Mouse (Mus musculus) CH12.LX (cell line): ENCODE measurements around the gene Them7. TPM values are rescaled to one million over a fixed set of nuclear protein-coding genes. Genes with fewer than 3 reads are reported as not detected.

Experiments
- DNase-seq: peaks from one replicate; pipeline ENCODE4 v3.0.0-alpha.2; 2013; ENCODE audit errors: extremely low read depth
- H3K27ac ChIP-seq: 2 replicates; pipeline ENCODE4 v1.5.1; 2012; ENCODE audit warnings: low read depth, mild to moderate bottlenecking, control low read depth, moderate library complexity; ENCODE audit not compliant: insufficient read depth
- H3K27me3 ChIP-seq: replicated peaks from 2 replicates; pipeline ENCODE3; 2012; ENCODE audit warnings: inconsistent platforms
- H3K36me3 ChIP-seq, 2 experiments: replicated peaks in 1 of 2; 2 replicates each; pipeline versions ENCODE3 to v1.6.1; 2012; ENCODE audit warnings: inconsistent platforms in 1 of 2, low read length in 1 of 2, mild to moderate bottlenecking in 1 of 2, mixed read lengths in 1 of 2, moderate library complexity in 1 of 2; ENCODE audit not compliant: control insufficient read depth in 1 of 2, insufficient read depth in 1 of 2
- H3K4me1 ChIP-seq, 2 experiments: 2 replicates each; pipeline ENCODE4 v1.6.1; 2012; ENCODE audit warnings: inconsistent platforms in 1 of 2, moderate library complexity in 1 of 2; ENCODE audit not compliant: insufficient read depth in 2 of 2, control insufficient read depth in 1 of 2
- H3K4me2 ChIP-seq: 2 replicates; pipeline ENCODE4 v1.6.1; 2012; ENCODE audit warnings: low read depth, mild to moderate bottlenecking, control low read depth; ENCODE audit not compliant: poor library complexity, insufficient read depth, severe bottlenecking
- H3K4me3 ChIP-seq, 3 experiments: fragments of 150-350 bp in 1 of 3; sonication (generic) in 1 of 3; replicated peaks in 1 of 3; 2 replicates each; pipeline versions ENCODE3 to v1.5.1; 2011 to 2012; ENCODE audit warnings: low read depth in 2 of 3, low read length in 2 of 3, mild to moderate bottlenecking in 2 of 3, moderate library complexity in 2 of 3, control low read depth in 1 of 3, improper control_type of control experiment in 1 of 3, inconsistent platforms in 1 of 3, mixed read lengths in 1 of 3; ENCODE audit not compliant: poor library complexity in 1 of 3
- H3K79me2 ChIP-seq: replicated peaks from 2 replicates; pipeline ENCODE4 v1.6.1; 2012; ENCODE audit warnings: mild to moderate bottlenecking, moderate library complexity; ENCODE audit not compliant: control insufficient read depth, poor library complexity, insufficient read depth, severe bottlenecking; ENCODE audit errors: extremely low read depth
- H3K9ac ChIP-seq: 2 replicates; pipeline ENCODE4 v1.6.1; 2012; ENCODE audit warnings: low read depth, mild to moderate bottlenecking, control low read depth, moderate library complexity; ENCODE audit not compliant: insufficient read depth
- H3K9me3 ChIP-seq: replicated peaks from 2 replicates; pipeline ENCODE3; 2012; ENCODE audit warnings: low read length, inconsistent platforms, mixed read lengths
- BHLHE40 ChIP-seq: IDR thresholded peaks from 2 replicates; pipeline ENCODE4 v1.6.1; 2011; ENCODE audit warnings: mild to moderate bottlenecking, low read depth, low read length, improper control_type of control experiment
- CHD1 ChIP-seq: IDR thresholded peaks from 2 replicates; pipeline ENCODE4 v1.6.1; 2012; ENCODE audit warnings: low read depth, low read length, improper control_type of control experiment, inconsistent platforms
- CHD2 ChIP-seq: IDR thresholded peaks from 2 replicates; pipeline ENCODE4 v1.6.1; 2011; ENCODE audit warnings: low read length, improper control_type of control experiment
- CTCF ChIP-seq, 2 experiments: IDR thresholded peaks in 1 of 2; conservative IDR thresholded peaks in 1 of 2; 2 replicates each; pipeline ENCODE4 v1.5.1; 2011 to 2012; ENCODE audit warnings: low read depth in 2 of 2, low read length in 2 of 2, improper control_type of control experiment in 1 of 2, inconsistent platforms in 1 of 2, mild to moderate bottlenecking in 1 of 2, moderate library complexity in 1 of 2
- E2F4 ChIP-seq: IDR thresholded peaks from 2 replicates; pipeline ENCODE4 v1.6.1; 2011; ENCODE audit warnings: low read depth, low read length, improper control_type of control experiment; ENCODE audit not compliant: insufficient replicate concordance
- GABPA ChIP-seq: IDR thresholded peaks from 2 replicates; pipeline ENCODE4 v1.6.1; 2012; ENCODE audit warnings: low read depth, low read length, improper control_type of control experiment, inconsistent platforms; ENCODE audit not compliant: insufficient replicate concordance
- IRF4 ChIP-seq: IDR thresholded peaks from 2 replicates; pipeline ENCODE4 v1.6.1; 2014; ENCODE audit warnings: low read depth, mild to moderate bottlenecking, inconsistent platforms, low read length, improper control_type of control experiment
- JUND ChIP-seq: conservative IDR thresholded peaks from 2 replicates; pipeline ENCODE4 v1.6.1; 2011; ENCODE audit warnings: low read depth, low read length, improper control_type of control experiment
- MAFK ChIP-seq: IDR thresholded peaks from 2 replicates; pipeline ENCODE4 v1.6.1; 2011; ENCODE audit warnings: low read length, improper control_type of control experiment; ENCODE audit not compliant: insufficient replicate concordance
- MXI1 ChIP-seq: IDR thresholded peaks from 2 replicates; pipeline ENCODE4 v1.6.1; 2011; ENCODE audit warnings: mild to moderate bottlenecking, low read depth, low read length, improper control_type of control experiment
- MYC ChIP-seq: IDR thresholded peaks from 2 replicates; pipeline ENCODE4 v1.6.1; 2011; ENCODE audit warnings: low read depth, mild to moderate bottlenecking, improper control_type of control experiment, low read length
- NELFE ChIP-seq: IDR thresholded peaks from 2 replicates; pipeline ENCODE4 v1.6.1; 2011; ENCODE audit warnings: low read depth, low read length, improper control_type of control experiment
- NRF1 ChIP-seq: IDR thresholded peaks from 2 replicates; pipeline ENCODE4 v1.6.1; 2014; ENCODE audit warnings: low read depth, mild to moderate bottlenecking, inconsistent platforms, low read length, improper control_type of control experiment, moderate library complexity
- POLR2AphosphoS2 ChIP-seq: IDR thresholded peaks from 2 replicates; pipeline ENCODE4 v1.6.1; 2011; ENCODE audit warnings: low read depth, low read length, improper control_type of control experiment
- SIN3A ChIP-seq: IDR thresholded peaks from 2 replicates; pipeline ENCODE4 v1.6.1; 2012; ENCODE audit warnings: low read length, improper control_type of control experiment, inconsistent platforms
- USF1 ChIP-seq: IDR thresholded peaks from 2 replicates; pipeline ENCODE4 v1.6.1; 2014; ENCODE audit warnings: low read depth, mild to moderate bottlenecking, inconsistent platforms, low read length, improper control_type of control experiment
- USF2 ChIP-seq: conservative IDR thresholded peaks from 2 replicates; pipeline ENCODE4 v1.6.1; 2011; ENCODE audit warnings: low read depth, low read length, improper control_type of control experiment
- ZC3H11A ChIP-seq: IDR thresholded peaks from 2 replicates; pipeline ENCODE4 v1.6.1; 2012; ENCODE audit warnings: low read depth, mild to moderate bottlenecking, inconsistent platforms, low read length, improper control_type of control experiment
- ZMIZ1 ChIP-seq: IDR thresholded peaks from 2 replicates; pipeline ENCODE4 v1.6.1; 2012; ENCODE audit warnings: low read depth, mild to moderate bottlenecking, inconsistent platforms, low read length, improper control_type of control experiment
- dilution Hi-C: fragments of 300-500 bp; cut with MboI; formaldehyde crosslinking; loops from 2 replicates; pipeline ENCODE4 v1.14.3; 2020; ENCODE audit warnings: low sequenced_read_pairs; ENCODE audit not compliant: extremely low pct_unique_long_range_greater_than_20kb, extremely low pct_ligation_motif_present
- in situ Hi-C: fragments of 300-500 bp; cut with MboI; formaldehyde crosslinking; loops from 3 replicates; pipeline ENCODE4 v1.14.3; 2019; ENCODE audit warnings: low sequenced_read_pairs, low pct_ligation_motif_present, low pct_unique_long_range_greater_than_20kb, mixed read lengths
- polyA plus RNA-seq: library from polyadenylated mRNA; unstranded; fragments of >175 nt; gene quantifications from 2 replicates; pipeline ENCODE4 v1.2.1, GENCODE M21; 2012; ENCODE audit warnings: low read depth; ENCODE audit not compliant: insufficient read length
- total RNA-seq, 2 experiments: library from RNA; depleted of rRNA; stranded (reverse); fragments of 300-350 nt in 1 of 2; fragments of >200 nt in 1 of 2; gene quantifications; 2 replicates each; pipeline ENCODE4 v1.2.3; 2012 to 2014

The Them7 gene
- total and polyA plus RNA-seq, 3 experiments, result not detected

DNA sequence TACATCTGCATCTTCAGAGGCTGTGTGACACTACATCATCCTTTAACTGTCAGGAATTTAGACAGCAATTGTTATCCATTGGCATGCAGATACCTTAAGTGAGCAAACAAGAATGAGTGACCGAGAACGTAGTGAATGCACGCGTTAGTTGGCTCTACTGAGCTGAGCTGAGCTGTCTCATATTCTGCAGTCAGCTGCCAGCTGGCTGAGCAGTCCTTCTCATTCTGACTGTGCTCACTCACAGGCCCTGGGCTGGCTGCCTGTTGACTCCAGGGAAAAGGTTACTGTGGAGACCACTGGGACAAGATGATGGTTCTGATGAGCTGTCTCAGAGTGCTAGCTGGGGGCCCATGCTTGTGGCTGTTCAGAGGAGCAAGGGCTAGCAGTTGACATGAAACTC, 184.4 kb downstream of the Them7 start:
- DNase-seq, result no peak
- Histone ChIP-seq H3K4me3 (no peak overlapping the region), H3K4me2 (no peak overlapping the region), H3K27me3 (peaks cover 3% of the 10 kb centered on the region), H3K4me1 (peaks cover 0 to under 1% of the 10 kb centered on the region in 2 experiments; a peak in 2 of 4 replicates), H3K79me2 (no peaks in the 10 kb centered on the region), H3K9me3 (no peaks in the 10 kb centered on the region), H3K27ac (no peak overlapping the region), H3K36me3 (no peaks in the 10 kb centered on the region), H3K9ac (no peak overlapping the region)
- TF ChIP-seq ZMIZ1, result no peak
- TF ChIP-seq CHD1, result no peak
- TF ChIP-seq MXI1, result no peak
- TF ChIP-seq USF2, result no peak
- TF ChIP-seq USF1, result no peak
- no peak for TF ChIP-seq ZC3H11A
- TF ChIP-seq POLR2AphosphoS2, result no peak
- no peak for TF ChIP-seq NRF1
- TF ChIP-seq IRF4, result no peak
- no peak for TF ChIP-seq E2F4
- dilution Hi-C loops (no loop called here), in situ Hi-C loops (no loop called here)

DNA sequence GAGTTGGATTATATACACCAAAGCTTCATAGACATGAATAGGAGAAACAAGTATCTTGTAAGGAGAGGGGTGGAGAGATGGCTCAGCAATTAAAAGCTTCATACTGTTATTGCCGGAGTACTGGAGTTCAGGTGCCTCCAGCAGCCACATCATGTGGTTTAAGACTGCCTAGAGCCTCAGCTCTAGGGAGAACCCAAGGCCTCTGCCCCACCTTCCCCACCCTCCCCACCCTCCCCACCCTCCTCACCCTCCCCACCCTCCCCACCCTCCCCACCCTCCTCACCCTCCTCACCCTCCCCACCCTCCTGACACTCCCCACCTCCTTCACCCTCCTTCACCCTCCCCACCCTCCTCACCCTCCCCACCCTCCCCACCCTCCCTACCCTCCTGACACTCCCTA, 185.1 kb downstream of the Them7 start:
- Histone ChIP-seq H3K79me2 (no peaks in the 10 kb centered on the region), H3K9ac (no peak overlapping the region), H3K9me3 (no peaks in the 10 kb centered on the region), H3K4me1 (peaks cover 0 to 8% of the 10 kb centered on the region in 2 experiments; a peak in 3 of 4 replicates), H3K4me3 (no peak overlapping the region), H3K36me3 (no peaks in the 10 kb centered on the region), H3K4me2 (no peak overlapping the region), H3K27me3 (peaks cover 3% of the 10 kb centered on the region), H3K27ac (no peak overlapping the region)
- in situ Hi-C loops (no loop called here), dilution Hi-C loops (no loop called here)
- DNase-seq, result no peak
- TF ChIP-seq MAFK (no peak), SIN3A (no peak), CTCF (conservative IDR thresholded peaks at IDR 0.05 in 1 of 2, IDR thresholded peaks at IDR 0.05 in 1 of 2; ENCODE audit: low read depth in 2 of 2, low read length in 2 of 2) (no peak), JUND (no peak), BHLHE40 (no peak), CHD2 (no peak), MYC (no peak), IRF4 (no peak), GABPA (no peak), NELFE (no peak)
